In the genomic region with DNA sequence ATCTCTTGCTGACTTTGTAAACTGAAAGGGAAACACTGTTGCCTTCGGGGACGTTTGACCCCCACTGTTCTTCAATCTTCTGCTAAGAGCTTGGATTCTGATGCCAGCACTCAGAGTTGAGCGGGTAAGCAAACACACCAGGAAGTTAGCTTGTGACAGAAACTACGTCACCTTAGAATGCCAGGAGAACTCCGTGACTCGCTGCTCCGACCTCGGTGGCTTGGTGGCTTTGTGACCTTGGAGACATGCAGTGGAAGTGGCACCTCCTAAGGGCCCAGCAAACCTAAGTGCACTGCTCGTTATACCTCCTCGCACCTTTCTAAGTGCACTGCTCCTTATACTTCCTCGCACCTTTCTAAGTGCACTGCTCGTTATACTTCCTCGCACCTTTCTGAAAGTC, we compare ENCODE assay signal across 9 mouse cellular contexts. TPM values are rescaled to one million over a fixed set of nuclear protein-coding genes. Genes with fewer than 3 reads are reported as not detected.
DNase-seq lines count a peak whose midpoint lies in the region; ATAC-seq and TF ChIP-seq lines count a peak whose summit lies in the region.
"Had no signal": no experiment of that assay in that cellular context is flagged by ENCODE, and none has a peak within 500 bp of the region (broad histone marks: within the 10 kb centered on the region; RNA-seq: fewer than 3 reads in every experiment).

No protein-coding gene starts in this region.

- H3K36me3 ChIP-seq in heart, embryonic 13.5 days = no peaks in the 10 kb centered on the region
- H3K36me3 ChIP-seq in lung, embryonic 14.5 days (ENCODE audit: insufficient read depth) = no peaks in the 10 kb centered on the region

- peaks cover 9% of the 10 kb centered on the region for H3K9me3 ChIP-seq in heart, embryonic 13.5 days
- 0 out of 2 replicates have a peak, but pooled peaks cover 7% of the 10 kb centered on the region for H3K9me3 ChIP-seq in lung, embryonic 14.5 days (ENCODE audit: low read depth, low read length)

- no peak for DNase-seq in heart, adult 8-10 months (ENCODE audit: low spot score)
- peak; percentile 27 for DNase-seq in thymus, postnatal 0 days (ENCODE audit: low spot score)
- DNase-seq in thymus, adult 18-20 months = no peak
- peak; percentile 41 for DNase-seq in lung, embryonic 14.5 days
- DNase-seq in MN1 (ENCODE audit: low spot score) = no peak
- no peak for DNase-seq in layer of hippocampus, postnatal 36 days
- no peak for DNase-seq in retina, embryonic 14.5 days (ENCODE audit: low spot score)

- peak overlapping the region; percentile 70 for H3K27ac ChIP-seq in heart, embryonic 13.5 days (replicated peaks)
- H3K27ac ChIP-seq in lung, embryonic 14.5 days (ENCODE audit: low read depth) = peak overlapping the region; percentile 75

- H3K27me3 ChIP-seq in heart, embryonic 13.5 days (replicated peaks) = no peaks in the 10 kb centered on the region
- H3K27me3 ChIP-seq in lung, embryonic 14.5 days (ENCODE audit: insufficient read depth, low read length) = no peaks in the 10 kb centered on the region

- 42% methylated on average over 13 of the region's 13 CpGs for WGBS in heart, embryonic 13.5 days
- 46% methylated on average over 13 of the region's 13 CpGs for WGBS in lung, embryonic 14.5 days

- H3K4me1 ChIP-seq in heart, embryonic 13.5 days = peaks cover 11% of the 10 kb centered on the region
- 0 out of 2 replicates have a peak, but pooled peaks cover 12% of the 10 kb centered on the region for H3K4me1 ChIP-seq in lung, embryonic 14.5 days (ENCODE audit: insufficient read depth)

- H3K4me2 ChIP-seq in heart, embryonic 13.5 days = peak overlapping the region; percentile 48
- peak overlapping the region; percentile 48; the same call in 1 of the 2 replicates for H3K4me2 ChIP-seq in lung, embryonic 14.5 days
- H3K4me2 ChIP-seq: midbrain, embryonic 11.5 days had no signal

- ATAC-seq in heart, embryonic 13.5 days (ENCODE audit: extremely low read depth, insufficient number of reproducible peaks, low FRiP score, low TSS enrichment) = no peak
- ATAC-seq in lung, embryonic 14.5 days (ENCODE audit: insufficient read depth) = 0 out of 2 replicates have a peak, but pooled peaks have one; percentile 33

- H3K9ac ChIP-seq in heart, embryonic 13.5 days = no peak overlapping the region
- H3K9ac ChIP-seq in lung, embryonic 14.5 days = no peak overlapping the region

- no peak overlapping the region for H3K4me3 ChIP-seq in heart, embryonic 13.5 days
- no peak overlapping the region for H3K4me3 ChIP-seq in lung, embryonic 14.5 days (ENCODE audit: low read depth, low read length)

- TF ChIP-seq CTCF in lung, embryonic 14.5 days (IDR thresholded peaks at IDR 0.05; ENCODE audit: low read depth) = no peak

RNA-seq across cellular contexts. Expression of gene Nmi, which starts 9.0 kb away (rescaled TPM):
- 12.9 and 16.1 TPM in 2 replicates for polyA plus RNA-seq in heart, embryonic 13.5 days (2015; fragmentation: Nextera tagmentation; extraction: Ambion mirVana)
- total RNA-seq in heart, adult 8-10 months (2022) = 1 to 10 TPM; 4.5 to 8.7 (median 6.3) TPM
- polyA plus RNA-seq in thymus, postnatal 0 days (2015; fragmentation: Nextera tagmentation; extraction: Ambion mirVana) = 91.3 and 94.6 TPM in 2 replicates
- polyA plus RNA-seq in lung, embryonic 14.5 days (2014; fragmentation: Nextera tagmentation; extraction: Ambion mirVana) = 19.4 and 20.3 TPM in 2 replicates
- total RNA-seq in layer of hippocampus, postnatal 36 days (2021) = 1 to 10 TPM; 2.2 to 3.9 TPM

RNA-seq across cellular contexts. Expression of gene Rbm43, which starts 47.3 kb away (rescaled TPM):
- 11.5 and 12.6 TPM in 2 replicates for polyA plus RNA-seq in heart, embryonic 13.5 days (2015; fragmentation: Nextera tagmentation; extraction: Ambion mirVana)
- 1 to 10 TPM; 3.3 to 4.1 (median 3.7) TPM for total RNA-seq in heart, adult 8-10 months (2022)
- polyA plus RNA-seq in thymus, postnatal 0 days (2015; fragmentation: Nextera tagmentation; extraction: Ambion mirVana) = 30.1 and 32.4 TPM in 2 replicates
- 18.2 and 19.2 TPM in 2 replicates for polyA plus RNA-seq in lung, embryonic 14.5 days (2014; fragmentation: Nextera tagmentation; extraction: Ambion mirVana)
- total RNA-seq in layer of hippocampus, postnatal 36 days (2021) = 10 to 100 TPM; 18.8 to 20.3 TPM

RNA-seq across cellular contexts. Expression of gene Tnfaip6, which starts 55.5 kb away (rescaled TPM):
- 2.5 and 3.6 TPM in 2 replicates for polyA plus RNA-seq in heart, embryonic 13.5 days (2015; fragmentation: Nextera tagmentation; extraction: Ambion mirVana)
- under 1 TPM; 0.59 to 0.86 (median 0.67) TPM for total RNA-seq in heart, adult 8-10 months (2022)
- polyA plus RNA-seq in thymus, postnatal 0 days (2015; fragmentation: Nextera tagmentation; extraction: Ambion mirVana) = 2.7 and 2.9 TPM in 2 replicates
- polyA plus RNA-seq in lung, embryonic 14.5 days (2014; fragmentation: Nextera tagmentation; extraction: Ambion mirVana) = 6.2 and 6.3 TPM in 2 replicates
- 1 to 10 TPM; 7.6 to 8.1 TPM for total RNA-seq in layer of hippocampus, postnatal 36 days (2021)

Comparison
In these comparisons a context has a peak if more than half of its experiments do, and no peak if none do; other contexts are left out.
1. DNase-seq: peak in thymus, postnatal 0 days (single experiment) and lung, embryonic 14.5 days (single experiment); none in heart, adult 8-10 months (single experiment), thymus, adult 18-20 months (0 of 2), MN1 (single experiment), layer of hippocampus, postnatal 36 days (0 of 2) and retina, embryonic 14.5 days (single experiment).